Mouse (Mus musculus): ENCODE results near the gene Ankrd1. TPM values are rescaled to one million over a fixed set of nuclear protein-coding genes. Genes with fewer than 3 reads are reported as not detected.

The Ankrd1 gene
- total and polyA plus RNA-seq, 2 experiments from 2014 or later, result 557 to 665 TPM

GRCm38 (mm10) chr19:36119219-36119618 is 680 bp downstream of the Ankrd1 start:
- peak overlapping the region; percentile 97 for H3K27ac ChIP-seq (ENCODE audit: low read depth)
- no peak for TF ChIP-seq EP300 (IDR thresholded peaks at IDR 0.05; ENCODE audit: low read depth)
- no peak for TF ChIP-seq CTCF (IDR thresholded peaks at IDR 0.05; ENCODE audit: low read depth)
- DNase-seq (ENCODE audit: low spot score) (no peak), ATAC-seq (ENCODE audit: insufficient read depth, low read depth) (no peak)
- H3K27me3 ChIP-seq (ENCODE audit: control insufficient read depth, insufficient read depth, low read length), result no peaks in the 10 kb centered on the region
- H3K9ac ChIP-seq (replicated peaks; ENCODE audit: low read depth, low read length), result peak overlapping the region; percentile 69
- peak overlapping the region; percentile 69 for H3K4me2 ChIP-seq (ENCODE audit: low read depth, low read length)
- peaks cover 9% of the 10 kb centered on the region; the same call in 1 of the 2 replicates for H3K4me1 ChIP-seq (ENCODE audit: control insufficient read depth, insufficient read depth)
- H3K4me3 ChIP-seq (ENCODE audit: low read depth, low read length), result peak overlapping the region; percentile 55
- peaks cover 20% of the 10 kb centered on the region for H3K9me3 ChIP-seq (replicated peaks; ENCODE audit: control insufficient read depth, low read length)
- peaks cover 10% of the 10 kb centered on the region; the same call in 1 of the 2 replicates for H3K36me3 ChIP-seq (replicated peaks; ENCODE audit: control insufficient read depth, insufficient read depth, low read length)
- WGBS, result 25% methylated on average over 8 of the region's 8 CpGs

GRCm38 (mm10) chr19:36116185-36116584 is 3.7 kb downstream of the Ankrd1 start:
- Histone ChIP-seq H3K4me1 (ENCODE audit: control insufficient read depth, insufficient read depth) (peaks cover 9% of the 10 kb centered on the region; the same call in 1 of the 2 replicates), H3K4me2 (ENCODE audit: low read depth, low read length) (peak overlapping the region; percentile 69), H3K27me3 (ENCODE audit: control insufficient read depth, insufficient read depth, low read length) (no peaks in the 10 kb centered on the region), H3K4me3 (ENCODE audit: low read depth, low read length) (peak overlapping the region; percentile 55), H3K36me3 (replicated peaks; ENCODE audit: control insufficient read depth, insufficient read depth, low read length) (peaks cover 18% of the 10 kb centered on the region; the same call in 1 of the 2 replicates), H3K9me3 (replicated peaks; ENCODE audit: control insufficient read depth, low read length) (no peaks in the 10 kb centered on the region), H3K27ac (ENCODE audit: low read depth) (peak overlapping the region; percentile 97), H3K9ac (replicated peaks; ENCODE audit: low read depth, low read length) (peak overlapping the region; percentile 69)
- 17% methylated on average over 4 of the region's 4 CpGs for WGBS
- ATAC-seq (ENCODE audit: insufficient read depth, low read depth), result no peak
- TF ChIP-seq EP300 (IDR thresholded peaks at IDR 0.05; ENCODE audit: low read depth) (no peak), CTCF (IDR thresholded peaks at IDR 0.05; ENCODE audit: low read depth) (no peak)
- no peak for DNase-seq (ENCODE audit: low spot score)

GRCm38 (mm10) chr19:36112007-36112406 is 7.9 kb downstream of the Ankrd1 start:
- peaks cover 18% of the 10 kb centered on the region; the same call in 1 of the 2 replicates for H3K36me3 ChIP-seq (replicated peaks; ENCODE audit: control insufficient read depth, insufficient read depth, low read length)
- no peak overlapping the region for H3K4me3 ChIP-seq (ENCODE audit: low read depth, low read length)
- no peaks in the 10 kb centered on the region for H3K9me3 ChIP-seq (replicated peaks; ENCODE audit: control insufficient read depth, low read length)
- H3K27me3 ChIP-seq (ENCODE audit: control insufficient read depth, insufficient read depth, low read length), result no peaks in the 10 kb centered on the region
- DNase-seq (ENCODE audit: low spot score) (no peak), ATAC-seq (ENCODE audit: insufficient read depth, low read depth) (no peak)
- H3K9ac ChIP-seq (replicated peaks; ENCODE audit: low read depth, low read length), result no peak overlapping the region
- TF ChIP-seq CTCF (IDR thresholded peaks at IDR 0.05; ENCODE audit: low read depth) (no peak), EP300 (IDR thresholded peaks at IDR 0.05; ENCODE audit: low read depth) (no peak)
- H3K4me2 ChIP-seq (ENCODE audit: low read depth, low read length), result no peak overlapping the region
- WGBS, result 54% methylated on average over 17 of the region's 17 CpGs
- peaks cover 4% of the 10 kb centered on the region; the same call in 1 of the 2 replicates for H3K4me1 ChIP-seq (ENCODE audit: control insufficient read depth, insufficient read depth)
- no peak overlapping the region for H3K27ac ChIP-seq (ENCODE audit: low read depth)

- H3K27me3 ChIP-seq (ENCODE audit: control insufficient read depth, insufficient read depth, low read length), result no peaks in the 10 kb centered on the region
- no peak overlapping the region for H3K4me3 ChIP-seq (ENCODE audit: low read depth, low read length)
- ATAC-seq (ENCODE audit: insufficient read depth, low read depth) (peak; percentile 40), DNase-seq (ENCODE audit: low spot score) (no peak)
- WGBS, result 27% methylated on average over 7 of the region's 7 CpGs
- peak; percentile 37; the same call in 1 of the 2 replicates for TF ChIP-seq EP300 (IDR thresholded peaks at IDR 0.05; ENCODE audit: low read depth)
- peak; percentile 54 for TF ChIP-seq CTCF (IDR thresholded peaks at IDR 0.05; ENCODE audit: low read depth)
- peak overlapping the region; percentile 26; the same call in 1 of the 2 replicates for H3K27ac ChIP-seq (ENCODE audit: low read depth)
- H3K9me3 ChIP-seq (replicated peaks; ENCODE audit: control insufficient read depth, low read length), result no peaks in the 10 kb centered on the region
- no peak overlapping the region for H3K9ac ChIP-seq (replicated peaks; ENCODE audit: low read depth, low read length)
- peaks cover 18% of the 10 kb centered on the region; the same call in 1 of the 2 replicates for H3K36me3 ChIP-seq (replicated peaks; ENCODE audit: control insufficient read depth, insufficient read depth, low read length)
- H3K4me1 ChIP-seq (ENCODE audit: control insufficient read depth, insufficient read depth), result peaks cover 4% of the 10 kb centered on the region; the same call in 1 of the 2 replicates
- no peak overlapping the region for H3K4me2 ChIP-seq (ENCODE audit: low read depth, low read length)
Measured at GRCm38 (mm10) chr19:36111054-36111895, 8.6 kb downstream of the Ankrd1 start.

GRCm38 (mm10) chr19:36110465-36110864 is 9.4 kb downstream of the Ankrd1 start:
- 17% methylated on average over 7 of the region's 7 CpGs for WGBS
- 0 out of 2 replicates have a peak, but pooled peaks cover 4% of the 10 kb centered on the region for H3K4me1 ChIP-seq (ENCODE audit: control insufficient read depth, insufficient read depth)

More at GRCm38 (mm10) chr19:36110465-36110864, 9.4 kb downstream of the Ankrd1 start:
- Histone ChIP-seq H3K27me3 (ENCODE audit: control insufficient read depth, insufficient read depth, low read length) (no peaks in the 10 kb centered on the region), H3K4me2 (ENCODE audit: low read depth, low read length) (no peak overlapping the region), H3K36me3 (replicated peaks; ENCODE audit: control insufficient read depth, insufficient read depth, low read length) (peaks cover 18% of the 10 kb centered on the region; the same call in 1 of the 2 replicates), H3K27ac (ENCODE audit: low read depth) (peak overlapping the region; percentile 43), H3K4me3 (ENCODE audit: low read depth, low read length) (no peak overlapping the region), H3K9me3 (replicated peaks; ENCODE audit: control insufficient read depth, low read length) (no peaks in the 10 kb centered on the region), H3K9ac (replicated peaks; ENCODE audit: low read depth, low read length) (no peak overlapping the region)
- peak; percentile 72 for ATAC-seq (ENCODE audit: insufficient read depth, low read depth)
- DNase-seq (ENCODE audit: low spot score), result no peak
- TF ChIP-seq EP300 (IDR thresholded peaks at IDR 0.05; ENCODE audit: low read depth) (0 out of 2 replicates have a peak, but pooled peaks have one; percentile 13), CTCF (IDR thresholded peaks at IDR 0.05; ENCODE audit: low read depth) (no peak)

Data from heart, postnatal 0 days (tissue).